Mouse (Mus musculus) urinary bladder, adult 2 months (tissue): Measurements from ENCODE around the gene Atp5b. TPM values are rescaled to one million over a fixed set of nuclear protein-coding genes. Genes with fewer than 3 reads are reported as not detected.
"Not testable (repeated sequence)": the region's sequence is repeated elsewhere in the genome, so short reads cannot be mapped to it uniquely, and the experiment has no call there.

Experiments
- DNase-seq: peaks from one replicate; pipeline ENCODE4 v3.0.0; 2022; ENCODE audit warnings: low spot score
- polyA plus RNA-seq: library from polyadenylated mRNA; depleted of rRNA; stranded (reverse); fragments of >200 nt; gene quantifications from 2 replicates; pipeline ENCODE4 v1.2.3, GENCODE M21; 2012; rRNA removed

Atp5b gene
- 1,011 and 1,131 TPM in 2 replicates for polyA plus RNA-seq

- DNase-seq = peak; percentile 85
These were observed at the start of gene Atp5b for GRCm38 (mm10) chr10:128082880-128083421. Atp5b (plus strand) TSS chr10:128083273.

- no peak for DNase-seq
These were observed 46.2 kb upstream of the Atp5b start for GRCm38 (mm10) chr10:128036746-128037425.

- DNase-seq = no peak
These were observed 45.2 kb upstream of the Atp5b start for GRCm38 (mm10) chr10:128037921-128038320.

GRCm38 (mm10) chr10:128039167-128039566 lies 43.9 kb upstream of the Atp5b start:
- no peak for DNase-seq

- no peak for DNase-seq
These were observed 43.2 kb upstream of the Atp5b start for GRCm38 (mm10) chr10:128039858-128040257.

- no peak for DNase-seq
These were observed 42.8 kb upstream of the Atp5b start for GRCm38 (mm10) chr10:128040293-128040692.

GRCm38 (mm10) chr10:128041636-128042035 lies 41.4 kb upstream of the Atp5b start:
- no peak for DNase-seq

GRCm38 (mm10) chr10:128042466-128042865 lies 40.6 kb upstream of the Atp5b start:
- no peak for DNase-seq

- no peak for DNase-seq
These were observed 39.8 kb upstream of the Atp5b start for GRCm38 (mm10) chr10:128043041-128043835.

GRCm38 (mm10) chr10:128048157-128048556 lies 34.9 kb upstream of the Atp5b start:
- no peak for DNase-seq

GRCm38 (mm10) chr10:128049741-128050140 lies 33.3 kb upstream of the Atp5b start:
- no peak for DNase-seq

- no peak for DNase-seq
These were observed 32.7 kb upstream of the Atp5b start for GRCm38 (mm10) chr10:128050355-128050754.

- no peak for DNase-seq
These were observed 31.5 kb upstream of the Atp5b start for GRCm38 (mm10) chr10:128051589-128051988.

GRCm38 (mm10) chr10:128052136-128052535 lies 30.9 kb upstream of the Atp5b start:
- DNase-seq = not testable (repeated sequence)

GRCm38 (mm10) chr10:128053001-128053400 lies 30.1 kb upstream of the Atp5b start:
- no peak for DNase-seq

- no peak for DNase-seq
These were observed 24.9 kb upstream of the Atp5b start for GRCm38 (mm10) chr10:128058184-128058583.

GRCm38 (mm10) chr10:128058601-128059151 lies 24.4 kb upstream of the Atp5b start, which contains the start of gene Ptges3:
Ptges3 (plus strand) TSS chr10:128058954.
- peak; percentile 97 for DNase-seq

GRCm38 (mm10) chr10:128059207-128059981 lies 23.7 kb upstream of the Atp5b start:
- peak; percentile 51 for DNase-seq

- DNase-seq = no peak
These were observed 22.0 kb upstream of the Atp5b start for GRCm38 (mm10) chr10:128061109-128061508.

- no peak for DNase-seq
These were observed 20.7 kb upstream of the Atp5b start for GRCm38 (mm10) chr10:128062221-128062989.

- no peak for DNase-seq
These were observed 17.0 kb upstream of the Atp5b start for GRCm38 (mm10) chr10:128066072-128066471.
